Mouse (Mus musculus) layer of hippocampus, postnatal 36 days (tissue): ENCODE measurements at regions not wholly inside any gene's neighbourhood (a gene's known extent, or its start where the extent isn't known, plus 50 kb on each side); places are given as distances from the start of the nearest gene placed in this dataset.

ENCODE experiments used
- DNase-seq, 2 experiments: peaks; one replicate each; pipeline ENCODE4 v3.0.0; 2022

DNA sequence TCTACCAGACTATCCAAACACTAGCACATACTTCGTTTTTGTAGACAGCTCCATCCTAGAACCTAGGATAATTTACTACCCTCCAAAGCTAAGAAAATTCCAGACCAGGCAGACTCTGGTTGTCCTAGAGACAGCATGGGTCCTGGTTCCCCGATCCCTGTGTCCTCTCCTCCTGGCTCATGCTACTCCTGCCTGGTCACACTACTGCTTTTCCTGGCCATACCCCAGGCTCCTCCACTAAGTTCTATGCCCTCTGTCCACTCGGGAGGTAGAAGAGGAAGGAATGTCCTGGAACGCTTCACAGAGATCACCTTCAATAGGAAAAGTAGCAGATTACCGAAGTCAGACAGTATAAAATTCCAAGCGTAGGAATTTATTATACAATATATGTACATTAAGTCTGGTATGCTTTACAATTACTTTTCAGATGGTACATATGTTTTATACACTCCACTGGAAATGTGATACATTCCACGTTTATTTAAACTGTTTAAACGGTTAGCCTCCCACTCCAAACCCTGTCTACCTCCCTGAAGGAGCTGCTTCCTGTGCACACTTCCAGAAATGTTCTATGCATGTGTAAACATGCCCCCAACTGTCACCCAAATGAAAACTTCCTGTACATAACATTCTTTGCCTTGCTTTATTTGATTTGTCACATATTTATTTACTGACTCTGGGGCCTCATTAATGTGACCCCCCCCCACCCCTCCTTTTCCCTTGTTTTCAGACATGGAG is 151.6 kb downstream of the Adamts15 start:
- no peak for DNase-seq

DNA sequence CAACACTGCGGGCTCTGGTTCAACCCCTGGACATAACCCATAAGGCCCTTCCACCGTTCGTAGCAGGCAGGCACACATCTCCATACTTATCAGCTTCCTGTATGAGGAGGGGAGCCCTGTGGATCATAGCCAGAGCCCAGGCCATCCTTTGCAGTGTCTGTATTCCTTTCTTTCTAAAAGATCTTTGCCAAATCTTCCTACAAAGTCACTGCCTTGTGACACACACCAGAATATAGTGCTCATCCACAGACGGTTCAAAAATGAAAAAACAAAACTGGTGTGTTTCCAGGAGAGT is 152.9 kb downstream of the Adamts15 start:
- no peak for DNase-seq

DNA sequence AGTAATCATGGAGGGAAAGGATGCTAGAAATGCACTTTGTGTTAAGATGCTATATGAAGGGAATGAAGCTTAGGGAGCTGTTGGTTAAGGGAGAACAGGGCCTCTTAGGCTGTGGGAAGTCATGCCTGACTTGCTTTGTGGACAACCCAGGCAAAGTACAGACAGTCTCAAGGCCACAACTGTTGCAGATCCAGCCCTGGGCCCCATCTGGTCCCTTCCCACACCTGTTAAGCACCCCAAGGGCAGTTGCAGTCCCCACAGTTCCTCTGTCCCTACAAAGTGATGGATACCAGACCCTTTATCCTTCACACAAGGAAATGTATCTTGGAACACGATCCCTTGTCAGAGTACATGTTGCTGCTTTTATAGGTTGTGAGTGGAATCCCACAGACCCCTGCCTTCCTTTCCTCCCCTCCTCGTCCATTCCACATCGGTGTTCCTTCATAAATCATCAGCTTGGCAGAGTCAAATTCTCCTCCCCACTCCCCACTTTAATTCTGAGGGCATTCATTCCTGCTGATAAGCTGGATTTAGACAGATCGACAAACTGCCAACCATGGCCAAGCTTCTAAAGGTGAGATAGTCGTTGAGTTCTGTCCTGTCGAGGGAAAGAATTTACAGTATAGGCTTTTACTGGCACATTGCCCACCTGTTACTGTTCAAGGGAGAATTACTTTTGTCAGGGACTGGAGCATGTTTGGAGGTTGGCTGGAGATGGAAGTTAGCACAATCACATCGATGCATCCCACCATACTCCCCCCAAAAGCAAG is 153.4 kb downstream of the Adamts15 start:
- DNase-seq: no peak

- DNase-seq: no peak
Measured at GRCm38 (mm10) chr9:30766701-30767100, 155.6 kb downstream of the Adamts15 start.

DNA sequence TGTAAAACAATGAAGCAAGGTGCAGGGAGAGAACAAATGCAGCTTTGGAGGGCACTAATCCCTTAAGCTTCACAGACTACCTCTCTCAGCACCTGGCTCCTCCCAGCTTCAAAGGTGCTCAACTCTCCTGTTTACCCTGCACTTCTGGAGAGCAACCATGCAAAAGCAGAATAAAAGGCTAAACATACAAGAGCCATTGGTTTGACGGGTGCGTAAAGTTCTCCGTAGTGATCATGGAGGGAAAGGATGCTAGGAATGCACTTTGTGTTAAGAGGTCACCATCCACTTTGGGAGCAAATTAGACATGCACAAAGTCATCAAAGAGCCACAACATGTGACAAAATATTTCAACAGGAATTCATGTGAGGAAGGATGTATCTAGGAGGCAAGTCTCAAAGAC is 156.1 kb downstream of the Adamts15 start:
- no peak for DNase-seq

DNA sequence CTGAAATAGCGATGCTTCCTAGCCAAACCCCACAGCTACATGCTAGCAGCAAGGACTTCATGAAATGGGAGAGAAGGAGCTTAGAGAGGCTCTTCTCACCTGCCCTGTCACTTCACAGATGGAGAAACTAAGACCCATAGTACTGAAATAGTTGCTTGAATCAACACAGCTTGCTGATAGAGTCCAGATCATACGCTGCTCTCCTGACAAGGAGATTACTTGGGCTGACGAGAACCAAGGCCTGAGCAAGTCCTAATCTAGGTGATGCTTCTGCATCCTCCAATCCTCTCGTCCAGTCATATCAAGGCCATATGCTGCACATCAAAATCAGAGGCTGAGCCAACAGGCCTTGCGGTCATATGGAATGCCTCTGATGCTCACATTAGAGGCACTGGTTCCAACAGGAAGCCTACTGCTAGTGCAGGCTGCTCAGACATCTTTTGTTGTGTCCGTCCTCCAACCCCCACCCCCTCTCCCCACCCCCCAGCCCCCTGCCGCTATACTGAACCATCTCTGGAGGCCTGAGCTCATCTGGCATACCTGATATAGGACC is 157.2 kb downstream of the Adamts15 start:
- DNase-seq: no peak

DNA sequence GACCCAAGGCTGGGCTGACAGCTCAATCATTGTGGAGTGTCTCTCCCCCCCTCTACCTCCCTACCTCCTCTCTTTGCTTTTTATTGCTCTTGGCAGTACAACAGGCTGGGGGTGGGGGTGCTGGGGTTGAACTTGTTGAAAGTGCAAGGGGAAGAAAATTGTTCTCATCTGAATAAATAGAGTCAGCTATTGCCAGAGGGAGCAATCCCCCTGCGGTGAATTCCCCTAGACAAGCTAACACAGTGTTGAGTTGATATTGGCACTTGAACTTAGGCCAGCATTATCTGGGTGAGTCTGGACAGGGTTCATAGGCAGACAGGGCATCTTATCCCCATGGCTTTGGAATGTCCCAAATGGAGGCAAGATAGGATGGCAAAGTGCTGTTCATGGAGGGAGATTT is 159.3 kb downstream of the Adamts15 start:
- DNase-seq: peak in 1 of 2 experiments; percentile 2

DNA sequence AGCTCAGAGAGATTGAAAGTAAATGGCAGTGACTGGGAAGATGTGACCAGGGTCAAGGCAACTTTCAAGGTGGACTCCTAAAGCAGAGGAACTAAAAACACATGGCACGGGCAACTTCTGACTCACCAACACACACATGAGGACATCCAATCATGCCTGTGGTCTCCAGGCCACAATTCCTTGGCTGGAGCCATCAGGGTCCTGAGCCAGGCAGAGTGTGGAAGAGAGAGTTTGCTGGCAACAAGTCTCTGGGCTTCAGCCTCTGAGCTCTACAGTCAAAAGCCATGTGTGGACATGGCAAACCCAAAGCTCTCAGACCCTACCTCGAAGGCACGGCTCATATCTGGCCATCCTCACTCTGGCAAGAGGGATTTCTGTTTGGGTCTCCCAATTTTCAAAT is 164.1 kb downstream of the Adamts15 start:
- DNase-seq: no peak

GRCm38 (mm10) chr9:30757406-30757805 is 164.8 kb downstream of the Adamts15 start:
- DNase-seq: no peak

GRCm38 (mm10) chr9:30756796-30757195 is 165.5 kb downstream of the Adamts15 start:
- DNase-seq: no peak

DNA sequence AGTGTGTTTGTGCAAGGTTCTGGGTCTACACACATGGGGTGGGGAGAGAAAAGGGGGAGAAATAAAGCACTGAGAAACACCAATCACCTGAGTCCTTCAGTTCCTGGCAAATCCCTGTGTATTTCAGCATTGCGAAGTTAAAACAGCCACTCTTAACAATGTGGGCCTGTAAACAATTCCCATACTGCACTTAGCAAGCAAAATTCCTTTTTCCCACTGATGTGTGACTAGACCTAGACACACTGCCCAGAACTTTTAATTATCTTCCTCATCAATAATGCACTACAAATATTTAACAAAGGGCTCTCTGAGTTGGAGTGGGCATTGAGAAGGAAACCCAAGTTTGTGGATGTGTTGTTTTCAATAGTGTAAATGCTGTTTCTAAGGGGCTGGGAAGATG is 166.7 kb downstream of the Adamts15 start:
- DNase-seq: no peak

GRCm38 (mm10) chr9:30754826-30755225 is 167.4 kb downstream of the Adamts15 start:
- no peak for DNase-seq

- no peak for DNase-seq
Measured at GRCm38 (mm10) chr9:30743471-30743870, 178.8 kb downstream of the Adamts15 start.

GRCm38 (mm10) chr9:30742471-30743098 is 179.7 kb downstream of the Adamts15 start:
- no peak for DNase-seq

- no peak for DNase-seq
Measured at GRCm38 (mm10) chr9:30731687-30732086, 190.6 kb downstream of the Adamts15 start.

DNA sequence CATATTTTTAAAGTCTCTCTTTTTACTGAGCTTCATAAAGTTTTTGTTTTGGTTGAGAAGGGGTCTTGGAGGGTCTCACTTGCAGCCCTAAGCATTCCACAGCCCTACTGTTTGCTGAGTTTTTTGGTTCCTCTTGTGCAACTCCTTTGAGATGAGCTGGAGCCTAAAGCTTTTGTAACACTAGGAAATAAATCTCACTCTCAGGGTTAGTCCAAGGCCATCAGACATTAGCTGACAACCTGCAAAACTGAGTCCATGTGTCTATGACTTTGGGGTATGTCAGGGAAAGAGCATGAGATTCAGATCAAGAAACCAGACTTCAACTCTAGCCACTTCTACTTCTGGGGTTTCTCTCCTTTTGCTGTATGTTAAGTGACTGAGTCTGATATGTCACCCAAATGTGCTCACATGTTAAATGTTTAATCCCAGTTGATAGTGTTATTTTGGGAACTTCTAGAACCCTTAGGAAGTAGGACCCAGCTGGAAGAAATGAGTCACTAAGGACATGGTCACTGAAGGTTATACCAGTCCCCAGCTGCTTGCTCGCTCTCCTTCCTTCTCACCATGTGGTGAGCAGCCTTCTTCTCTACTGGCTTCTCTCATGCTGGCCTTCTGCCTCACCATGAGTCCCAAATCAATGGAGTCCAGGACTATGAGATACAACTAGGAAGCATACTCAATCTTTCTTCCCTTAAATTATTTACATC is 198.7 kb downstream of the Adamts15 start:
- no peak for DNase-seq

DNA sequence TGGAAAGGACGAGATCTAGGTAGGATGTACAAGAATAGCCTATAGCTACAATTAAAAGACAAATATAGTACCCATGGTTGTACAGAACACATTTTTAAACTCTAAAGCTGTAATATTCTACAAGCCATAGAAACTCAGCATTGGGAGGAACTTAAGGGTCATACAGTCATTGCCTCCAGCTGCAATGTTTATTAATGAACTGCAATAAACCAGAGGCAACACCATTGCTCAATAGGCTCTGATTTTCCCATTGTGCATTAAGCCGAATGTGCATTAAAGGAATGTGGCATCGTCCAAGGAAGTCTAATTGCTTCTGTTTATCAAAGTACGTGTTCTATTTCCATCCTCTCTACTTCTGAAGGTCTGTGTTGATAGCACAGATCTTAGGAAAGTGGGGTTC is 200.4 kb downstream of the Adamts15 start:
- DNase-seq: no peak

DNA sequence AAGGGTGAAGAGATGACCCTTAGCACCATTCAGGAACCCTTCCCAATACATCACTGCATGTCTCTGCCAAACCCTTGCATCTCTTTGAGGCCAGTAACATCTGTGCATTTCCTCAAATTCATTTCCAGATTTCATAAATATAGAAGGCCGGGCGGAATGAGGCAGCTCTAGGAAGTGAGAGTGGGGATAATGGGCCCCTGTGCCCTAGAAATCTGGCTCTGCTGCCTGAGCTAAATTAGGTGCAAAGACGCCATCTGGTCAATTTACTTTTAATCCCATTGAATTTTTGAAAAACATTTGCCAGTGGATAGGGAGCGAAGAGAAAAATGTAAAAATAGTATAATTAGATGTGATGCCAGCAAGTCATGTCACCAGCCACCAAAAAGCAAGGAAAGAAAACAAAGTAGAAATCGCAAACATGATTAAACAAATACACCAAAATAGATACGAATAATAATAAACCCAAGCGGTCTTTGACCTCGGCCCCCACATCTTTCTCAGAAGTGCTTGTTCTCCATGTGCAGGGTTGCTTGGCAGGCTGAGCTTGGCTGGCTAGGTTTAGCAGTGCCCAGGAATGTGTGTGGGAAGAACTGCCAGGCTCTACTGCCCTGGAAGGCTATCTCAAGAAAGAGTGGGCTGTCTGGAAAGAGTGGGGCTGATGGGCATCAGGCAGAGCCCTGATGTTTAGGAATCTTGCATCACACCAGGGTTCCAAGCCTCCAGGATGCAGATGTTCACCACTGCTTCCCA is 205.7 kb downstream of the Adamts15 start:
- DNase-seq: peak in 1 of 2 experiments; percentile 9

DNA sequence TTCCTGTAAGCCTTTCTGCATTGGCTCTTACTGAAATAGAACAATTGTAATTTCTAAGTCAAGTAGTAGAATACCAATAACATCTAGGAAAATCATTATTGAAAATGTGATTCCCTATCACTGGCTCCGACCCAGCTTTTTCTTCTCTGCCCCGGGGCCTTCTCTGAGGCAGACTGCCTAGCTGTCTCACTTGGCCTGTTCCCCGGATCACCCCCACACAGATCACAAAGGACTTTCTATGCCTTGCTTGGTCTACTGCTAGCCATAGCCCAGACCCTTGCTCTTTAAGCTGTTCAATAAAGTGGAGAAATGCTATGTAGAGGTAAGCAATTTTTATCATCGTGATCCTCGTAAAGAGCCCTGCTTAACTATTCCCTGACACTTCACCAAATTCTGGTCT is 212.1 kb downstream of the Adamts15 start:
- DNase-seq: peak in 1 of 2 experiments; percentile 14

DNA sequence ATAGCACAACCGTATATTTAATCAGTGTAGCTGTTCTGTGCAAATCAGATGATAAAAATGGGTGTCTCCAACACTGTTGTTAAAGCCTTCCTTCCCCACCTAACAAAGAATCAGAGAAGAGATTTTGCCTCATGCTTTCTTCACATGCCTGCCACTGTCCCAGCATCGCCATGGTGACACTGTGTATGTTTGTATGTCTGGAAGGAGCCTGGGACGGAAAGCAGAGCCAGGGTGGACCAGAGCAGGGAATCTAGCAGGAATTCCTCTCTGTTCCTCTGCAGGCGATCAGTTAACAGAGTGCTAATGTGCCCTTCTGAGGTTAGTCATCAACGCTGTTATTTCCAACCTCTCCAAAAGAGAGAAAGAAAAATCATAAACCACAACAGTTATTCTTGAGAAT is 222.4 kb downstream of the Adamts15 start:
- DNase-seq: no peak

- DNase-seq: no peak
Measured at GRCm38 (mm10) chr9:30697533-30697932, 224.7 kb downstream of the Adamts15 start.

DNA sequence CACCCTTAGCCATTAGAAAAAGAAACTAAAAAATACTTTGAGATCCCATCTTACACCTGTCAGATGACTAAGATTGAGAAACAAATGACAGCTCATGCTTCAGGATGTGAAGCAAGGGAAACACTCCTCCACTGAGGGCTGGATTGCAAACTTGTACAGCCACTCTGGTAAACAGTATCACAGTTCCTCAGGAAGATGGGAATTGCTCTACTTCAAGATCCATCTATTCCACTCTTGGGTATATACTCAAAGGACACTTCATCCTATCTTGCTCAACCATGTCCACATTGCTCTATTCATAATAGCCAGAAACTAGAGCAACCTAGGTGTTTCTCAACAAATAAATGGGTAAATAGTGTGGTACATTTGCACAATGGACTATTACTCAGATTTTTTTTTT is 241.2 kb downstream of the Snx19 start:
- DNase-seq: no peak
